Mouse (Mus musculus): Measurements from ENCODE around the gene Adh1. TPM values are rescaled to one million over a fixed set of nuclear protein-coding genes. Genes with fewer than 3 reads are reported as not detected.

The Adh1 gene
- 1.1 and 1.6 TPM in 2 replicates for polyA plus RNA-seq (2012; rRNA removed)

DNA sequence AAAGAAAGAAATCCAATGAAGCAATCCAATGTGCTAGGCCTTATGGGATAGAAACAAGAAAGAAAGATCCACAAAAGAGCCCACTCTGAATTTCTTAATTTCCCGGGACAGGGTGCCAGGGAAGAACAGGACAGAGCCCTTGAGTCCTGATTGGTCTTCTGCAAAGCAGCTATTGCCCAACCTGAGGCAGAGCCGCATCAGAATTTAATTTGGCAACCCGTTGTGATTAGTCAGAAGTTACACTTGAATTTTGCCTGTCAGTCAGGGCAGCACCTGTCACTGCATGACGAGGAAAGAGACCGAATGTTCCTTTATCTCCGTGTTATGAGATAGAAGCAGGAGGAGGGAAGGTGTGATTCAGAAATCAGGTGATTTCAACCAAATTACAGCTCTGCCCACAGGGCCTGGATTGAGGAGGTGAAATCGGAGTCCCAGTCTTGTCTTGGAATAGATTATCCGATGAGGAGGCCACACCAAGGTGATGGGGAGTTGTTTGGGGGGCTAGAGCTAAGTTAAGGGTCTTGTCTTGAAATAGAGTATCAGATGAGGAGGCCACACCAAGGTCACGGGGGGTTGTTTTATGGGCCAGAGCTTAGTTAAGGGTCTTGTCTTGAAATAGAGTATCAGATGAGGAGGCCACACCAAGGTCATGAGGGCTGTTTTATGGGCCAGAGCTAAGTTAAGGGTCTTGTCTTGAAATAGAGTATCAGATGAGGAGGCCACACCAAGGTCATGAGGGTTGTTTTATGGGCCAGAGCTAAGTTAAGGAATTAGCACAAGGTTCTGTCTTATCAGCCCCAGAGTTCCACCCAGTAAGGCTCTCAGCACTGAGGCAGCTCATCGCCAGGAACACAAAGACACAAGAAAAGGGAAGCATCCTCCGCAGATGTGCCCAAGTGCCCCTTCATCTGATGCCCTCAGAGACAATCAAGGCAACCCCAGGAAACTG lies at the start of gene Adh1:
Adh1 (plus strand) TSS at position 271 of the 949 bp plus-strand sequence.

DNA sequence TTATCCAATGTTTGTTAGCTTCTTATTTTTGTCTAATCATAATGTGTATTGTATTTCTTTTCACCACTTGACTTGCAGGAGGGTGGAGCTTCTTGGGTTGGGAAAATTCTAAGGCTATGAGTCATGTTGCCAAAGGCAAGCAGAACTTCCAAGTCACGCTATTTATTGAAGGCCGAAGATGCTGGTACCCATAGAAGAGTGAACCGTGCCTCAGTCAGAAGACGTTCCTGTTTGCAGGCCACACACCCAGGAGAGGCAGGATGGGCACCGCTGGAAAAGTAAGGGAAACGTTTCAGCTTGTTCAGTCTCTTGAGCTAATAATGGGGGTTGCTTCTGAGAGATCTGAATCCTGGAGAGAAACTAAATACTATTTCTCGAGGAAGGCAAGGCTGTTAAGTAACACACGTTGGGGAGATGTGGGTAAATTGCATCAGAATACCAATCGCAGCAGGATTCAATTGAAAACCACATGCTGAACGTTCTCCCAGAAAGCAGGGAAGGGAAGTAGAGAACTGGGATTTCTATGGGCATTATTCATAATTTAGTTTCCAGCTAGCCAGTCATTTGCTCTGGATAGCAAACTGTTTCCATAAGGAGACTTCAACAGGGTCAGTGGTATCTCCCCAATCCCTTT lies 43.0 kb upstream of the Adh1 start, which contains the start of gene Adh7:
Adh7 (plus strand) TSS at position 130 of the 634 bp plus-strand sequence.

DNA sequence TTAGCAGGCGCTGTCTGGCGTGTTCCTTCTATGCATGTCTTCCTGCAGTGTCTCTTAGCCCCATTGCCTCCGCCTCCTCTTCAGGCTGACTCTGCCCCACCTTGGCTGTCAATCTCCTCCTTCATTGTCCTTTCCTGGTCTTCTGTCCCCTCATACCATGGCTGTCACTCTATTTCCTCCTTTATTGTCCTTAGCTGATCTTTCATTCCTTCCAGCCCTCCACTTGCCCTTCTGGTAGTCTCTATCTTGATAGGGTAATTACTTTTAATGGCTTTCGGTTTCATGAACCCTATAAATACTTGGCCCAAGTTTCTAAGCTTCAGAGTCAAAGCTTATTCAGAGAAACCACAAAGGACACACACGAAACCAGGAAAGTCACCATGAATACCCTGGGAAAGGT lies 52.2 kb downstream of the Adh1 start, which contains the start of gene Adh6a:
Adh6a (plus strand) TSS at position 322 of the 400 bp plus-strand sequence.

Other genes starting within 250 kb of the Adh1 start
- 0.06 and 0.55 TPM in 2 replicates for gene 1110002E22Rik, start 195.9 kb upstream of the Adh1 start, polyA plus RNA-seq (2012; rRNA removed)
- 0.05 and 0.09 TPM in 2 replicates for gene Gm5105, start 193.6 kb upstream of the Adh1 start, polyA plus RNA-seq (2012; rRNA removed)
- 9.1 and 9.3 TPM in 2 replicates for gene Trmt10a, start 117.5 kb upstream of the Adh1 start, polyA plus RNA-seq (2012; rRNA removed)
- gene Mttp, start 116.0 kb upstream of the Adh1 start, polyA plus RNA-seq (2012; rRNA removed), result 5.3 and 5.7 TPM in 2 replicates
- gene 4930579F01Rik, start 67.2 kb upstream of the Adh1 start, polyA plus RNA-seq (2012; rRNA removed), result not detected in 2 replicates
- 0.37 and 0.74 TPM in 2 replicates for gene Adh7, start 43.2 kb upstream of the Adh1 start, polyA plus RNA-seq (2012; rRNA removed)
- gene Adh6a, start 52.3 kb downstream of the Adh1 start, polyA plus RNA-seq (2012; rRNA removed), result not detected in 2 replicates
- gene Adh6b, start 80.8 kb downstream of the Adh1 start, polyA plus RNA-seq (2012; rRNA removed), result 0.16 and 0.45 TPM in 2 replicates
- gene Adh4, start 154.5 kb downstream of the Adh1 start, polyA plus RNA-seq (2012; rRNA removed), result not detected in 2 replicates
- gene Adh5, start 182.1 kb downstream of the Adh1 start, polyA plus RNA-seq (2012; rRNA removed), result 142 and 167 TPM in 2 replicates
- 54.9 and 58.5 TPM in 2 replicates for gene Metap1, start 228.5 kb downstream of the Adh1 start, polyA plus RNA-seq (2012; rRNA removed)

All from central nervous system, embryonic 14 days (tissue).